Mouse (Mus musculus): ENCODE measurements around the gene Snx30.

Snx30 gene

DNA sequence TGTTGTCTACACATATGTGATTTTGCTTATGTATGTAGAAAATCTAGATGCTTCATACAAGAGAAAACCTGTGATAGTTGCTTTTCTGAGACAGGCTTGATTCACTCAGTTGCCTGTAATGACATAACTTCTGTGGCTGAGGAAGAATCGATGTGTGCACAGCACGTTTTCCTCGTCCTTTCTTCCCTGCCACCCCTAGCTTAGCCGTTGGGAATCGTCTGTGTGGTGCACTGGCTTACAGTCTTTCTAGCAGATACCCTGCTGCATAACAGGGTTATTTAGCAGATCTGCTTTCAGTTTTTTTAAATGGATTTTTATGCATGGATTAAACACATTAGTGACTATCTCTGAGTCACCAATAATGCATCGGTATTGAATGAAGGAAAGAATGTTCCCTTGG lies 70.9 kb downstream of the Snx30 start:
- DNase-seq: no peak

DNA sequence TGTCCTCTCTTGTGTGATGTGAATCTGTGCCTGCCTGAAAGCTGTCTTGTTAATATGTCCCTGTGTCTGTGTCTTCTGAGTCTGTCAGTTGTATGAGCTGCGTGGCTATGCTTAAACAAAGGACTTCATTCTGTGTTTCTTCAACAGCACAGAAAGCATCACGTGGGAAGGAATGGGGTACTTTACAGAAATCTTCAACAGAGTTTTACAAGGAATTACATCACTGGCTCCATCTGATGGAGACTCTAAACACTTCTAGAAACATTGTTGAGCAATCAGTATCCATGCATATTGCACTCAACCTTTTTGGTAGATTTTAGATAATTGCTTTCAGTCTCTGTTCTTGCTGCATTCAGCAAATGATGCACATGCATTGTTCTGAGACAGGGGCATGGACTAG lies 71.4 kb downstream of the Snx30 start:
- DNase-seq: no peak

DNA sequence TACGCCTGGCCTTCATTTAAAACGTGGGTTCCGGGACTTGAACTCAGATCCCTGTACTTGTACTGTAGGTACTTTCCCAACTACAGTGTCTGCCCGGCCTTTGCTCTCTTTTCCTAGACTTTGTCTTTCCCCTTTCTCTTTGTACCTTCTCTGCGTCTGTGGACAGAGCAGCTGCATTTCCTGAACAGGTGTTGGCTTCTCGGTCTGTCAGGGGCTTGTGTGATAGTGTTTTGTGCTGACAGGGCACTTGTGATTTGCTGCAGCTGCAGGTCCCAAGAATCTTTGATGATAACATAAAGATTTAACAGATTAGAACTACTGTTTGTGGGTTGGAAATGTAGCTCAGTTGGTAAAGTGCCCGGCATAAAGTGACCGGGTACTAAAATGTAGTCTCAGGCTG lies 73.0 kb downstream of the Snx30 start:
- DNase-seq: no peak

DNA sequence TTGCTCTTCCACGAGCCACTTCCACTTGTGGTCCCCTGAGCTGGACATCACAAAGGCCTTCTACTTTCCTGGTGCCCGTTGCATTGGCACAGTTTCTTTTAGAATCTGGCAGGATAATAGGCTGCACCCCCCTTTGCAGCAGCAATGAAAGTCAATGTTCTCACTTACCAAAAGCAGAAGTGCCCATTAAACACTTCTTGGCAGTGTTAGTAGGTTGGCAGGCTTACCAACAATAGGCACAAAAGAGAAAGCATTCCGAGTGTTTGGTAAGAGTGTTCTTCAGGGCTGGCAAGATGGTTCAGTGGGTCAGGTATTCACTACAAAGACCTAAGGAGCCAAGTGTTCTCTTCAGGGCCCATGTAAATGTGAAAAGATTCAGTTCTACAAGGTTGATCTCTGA lies 73.8 kb downstream of the Snx30 start:
- DNase-seq: no peak

DNA sequence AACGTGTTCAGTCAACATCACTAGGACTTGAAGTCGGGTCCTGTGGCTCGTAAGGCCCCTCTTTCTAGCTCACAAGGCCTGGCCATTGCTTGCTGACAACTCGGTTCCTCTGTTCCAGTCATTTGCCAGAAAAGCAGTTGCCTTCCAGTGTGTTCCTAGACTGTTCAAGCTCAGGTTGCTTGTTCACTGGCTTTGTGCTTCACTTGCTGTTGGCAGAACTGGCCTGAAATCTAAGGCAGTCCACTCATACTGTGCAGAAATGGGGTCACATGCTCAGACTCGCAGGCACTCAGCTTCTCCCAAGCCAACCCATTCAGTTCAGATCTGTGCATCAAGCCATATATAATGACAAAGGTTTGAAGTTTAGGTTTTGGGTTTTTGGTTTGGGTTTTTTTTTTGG lies 75.1 kb downstream of the Snx30 start:
- no peak for DNase-seq

DNA sequence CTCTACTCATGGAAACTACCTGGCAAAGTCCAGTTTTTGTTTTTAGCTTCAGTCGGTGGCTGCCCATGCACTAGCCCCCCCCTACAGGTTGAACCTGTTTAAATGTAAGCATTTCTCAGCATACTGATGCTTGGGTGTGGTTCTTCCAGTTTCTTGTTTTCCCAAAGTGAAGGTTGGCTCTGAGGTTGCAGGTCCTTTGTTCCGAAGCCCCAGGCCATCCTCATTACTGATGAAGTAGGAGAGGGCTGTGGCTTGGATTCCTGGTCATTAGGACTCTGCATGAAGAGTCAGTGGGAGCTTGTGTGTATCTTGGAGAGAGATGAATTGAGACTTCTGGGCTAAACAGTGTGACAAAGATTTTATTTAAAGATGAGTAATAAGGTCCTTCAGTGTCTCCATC lies 75.6 kb downstream of the Snx30 start:
- DNase-seq: no peak

DNA sequence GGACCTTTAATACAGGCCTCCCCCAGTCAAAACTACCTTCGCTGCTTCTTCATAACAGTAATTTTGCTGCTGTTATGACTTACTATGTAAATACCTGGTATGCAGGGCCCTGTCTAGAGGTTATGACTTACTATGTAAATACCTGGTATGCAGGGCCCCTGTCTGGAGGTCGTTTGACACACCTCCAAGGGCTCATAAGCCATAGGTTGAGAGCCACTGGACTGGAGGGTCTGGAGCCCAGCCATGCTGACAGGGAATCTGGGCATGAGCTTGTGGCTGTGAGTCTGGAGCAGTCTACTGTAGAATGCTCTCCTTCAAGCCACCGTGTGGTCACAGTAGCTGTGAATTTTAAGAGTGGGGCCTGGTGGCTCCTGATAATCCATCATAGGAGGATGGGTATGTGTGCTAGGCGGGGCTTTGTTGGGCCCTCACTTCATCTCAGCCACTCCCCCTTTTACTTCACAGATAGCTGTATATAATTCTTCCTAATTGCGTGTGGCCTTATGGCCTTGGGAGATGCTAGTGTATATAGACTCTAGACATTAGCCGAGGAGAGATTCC lies 78.6 kb downstream of the Snx30 start:
- no peak for DNase-seq

DNA sequence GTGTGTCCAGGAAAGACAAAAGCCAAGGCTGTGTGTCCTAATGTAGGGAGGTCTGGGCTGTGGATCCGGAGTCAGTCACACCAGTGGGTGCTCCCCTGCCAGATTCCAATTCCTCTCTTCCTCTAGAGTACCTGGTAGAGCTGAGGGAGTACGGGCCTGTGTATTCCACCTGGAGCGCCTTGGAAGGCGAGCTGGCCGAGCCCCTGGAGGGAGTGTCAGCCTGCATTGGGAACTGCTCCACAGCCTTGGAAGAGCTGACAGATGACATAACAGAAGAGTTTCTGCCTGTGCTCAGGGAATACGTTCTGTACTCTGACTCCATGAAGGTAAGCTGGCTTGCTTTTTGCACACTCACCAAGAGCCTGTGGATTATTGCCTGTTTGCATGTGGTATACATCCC lies 80.6 kb downstream of the Snx30 start:
- DNase-seq: no peak

DNA sequence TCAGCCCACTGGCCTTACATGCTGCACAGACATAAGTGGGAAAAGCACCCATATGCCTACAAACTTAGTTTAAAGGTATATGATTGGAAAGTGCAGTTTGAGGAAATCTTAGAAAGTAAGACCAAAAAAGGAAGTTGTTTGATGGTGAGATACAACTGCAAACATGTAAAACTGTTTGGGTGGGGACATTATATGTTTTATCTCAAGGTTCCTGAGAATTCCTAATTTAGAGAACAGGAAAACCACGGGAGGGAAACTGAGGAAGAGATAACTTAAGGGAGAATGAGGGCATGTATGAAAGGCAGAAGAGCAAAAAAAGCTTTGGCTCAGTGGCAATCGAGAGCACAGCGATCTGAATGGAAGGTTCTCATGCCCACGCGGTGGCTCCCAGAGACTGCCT lies 81.4 kb downstream of the Snx30 start:
- no peak for DNase-seq

DNA sequence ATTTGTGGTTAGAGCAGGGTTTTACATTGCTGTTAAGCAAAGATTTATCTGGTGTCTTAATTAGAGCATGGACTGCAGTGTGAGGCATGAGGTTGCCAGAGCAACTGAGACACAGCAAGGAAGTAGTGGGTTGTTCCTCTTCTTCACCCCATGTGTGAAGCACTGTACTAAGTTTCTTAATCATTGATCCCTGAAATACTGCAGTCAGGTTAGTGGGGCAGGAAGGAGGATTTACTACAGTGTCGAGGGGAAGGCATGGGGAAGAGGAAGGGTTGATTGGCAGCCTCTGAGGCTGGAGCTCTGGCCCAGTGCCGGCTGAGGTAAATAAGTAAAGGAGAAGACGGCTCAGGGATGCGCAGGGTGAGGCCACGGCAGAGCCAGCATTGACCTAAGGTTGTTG lies 82.4 kb downstream of the Snx30 start:
- DNase-seq: no peak

DNA sequence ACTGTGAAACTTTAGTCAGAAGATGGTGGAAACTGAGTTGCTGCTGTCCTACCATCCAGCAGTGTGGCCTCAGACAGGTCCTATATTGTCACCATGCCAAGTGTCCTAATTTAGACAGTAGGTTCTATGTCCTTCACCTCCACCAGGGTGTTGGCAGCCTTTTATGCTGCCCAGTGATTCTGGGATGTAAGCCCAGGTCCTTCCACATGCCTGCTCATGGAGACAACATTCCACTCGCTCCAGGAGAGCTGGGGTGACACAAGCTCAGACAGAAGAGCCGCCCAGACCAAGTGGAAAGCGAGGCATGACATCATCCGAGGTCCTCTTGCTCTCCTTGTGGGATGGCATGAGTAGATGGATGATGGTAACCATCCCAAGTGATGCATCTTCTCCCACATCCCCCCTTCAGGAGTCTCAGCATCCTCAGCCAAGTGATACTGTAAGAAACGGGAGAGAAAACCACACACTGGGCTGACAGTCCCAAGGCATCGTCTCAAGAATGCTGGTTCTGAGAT lies 84.5 kb downstream of the Snx30 start:
- DNase-seq: no peak

DNA sequence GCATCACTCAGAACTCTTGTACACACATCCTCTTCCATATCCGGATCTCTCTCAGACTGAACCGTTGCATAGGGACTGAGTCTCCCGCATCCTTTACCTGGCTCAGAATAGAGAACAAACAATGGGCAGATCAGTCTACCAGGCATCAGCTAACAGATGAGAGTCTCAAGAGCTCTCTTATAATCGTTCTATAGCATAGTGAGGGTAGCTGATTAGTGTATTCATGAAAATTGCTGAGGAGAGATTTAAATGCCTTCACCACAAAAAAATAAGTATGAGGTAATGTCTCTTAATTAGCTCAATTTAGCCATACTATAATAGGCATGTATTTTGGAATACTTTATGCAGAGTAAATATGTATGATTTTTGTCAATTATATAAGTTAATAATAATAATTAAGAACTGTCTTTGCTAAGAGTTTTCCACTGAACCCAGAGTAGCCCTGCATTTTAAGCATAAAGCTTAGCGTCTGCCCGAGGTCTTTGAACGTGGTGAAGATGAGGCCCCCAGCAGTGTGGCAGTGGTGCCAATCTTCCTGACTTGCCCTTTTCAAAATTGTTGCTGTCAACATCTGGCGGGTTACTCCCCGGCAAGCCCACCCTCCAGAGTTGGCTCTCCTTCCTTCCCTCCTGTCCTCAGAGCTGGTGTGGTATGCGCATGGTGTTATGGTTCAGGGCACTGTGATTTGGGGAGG lies 86.2 kb downstream of the Snx30 start:
- DNase-seq: no peak

DNA sequence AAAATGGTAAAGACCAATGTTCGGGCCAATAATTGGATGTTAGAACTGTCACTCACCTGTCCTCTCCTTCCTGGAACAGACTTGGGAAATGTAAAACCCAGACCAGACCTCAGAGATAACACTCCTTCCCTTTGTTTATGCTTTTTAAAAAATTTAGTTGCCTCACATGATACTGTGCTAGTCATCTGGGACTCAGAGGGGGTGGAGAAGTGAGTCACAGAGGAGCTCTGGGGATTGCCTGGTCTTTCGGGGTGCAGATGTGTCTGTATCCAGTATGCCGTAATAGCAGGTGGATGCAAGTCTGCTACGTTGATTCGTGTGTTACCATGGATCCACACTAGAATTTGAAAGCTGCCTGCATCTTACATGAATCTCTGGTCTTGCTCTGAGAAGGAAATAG lies 87.1 kb downstream of the Snx30 start:
- no peak for DNase-seq

DNA sequence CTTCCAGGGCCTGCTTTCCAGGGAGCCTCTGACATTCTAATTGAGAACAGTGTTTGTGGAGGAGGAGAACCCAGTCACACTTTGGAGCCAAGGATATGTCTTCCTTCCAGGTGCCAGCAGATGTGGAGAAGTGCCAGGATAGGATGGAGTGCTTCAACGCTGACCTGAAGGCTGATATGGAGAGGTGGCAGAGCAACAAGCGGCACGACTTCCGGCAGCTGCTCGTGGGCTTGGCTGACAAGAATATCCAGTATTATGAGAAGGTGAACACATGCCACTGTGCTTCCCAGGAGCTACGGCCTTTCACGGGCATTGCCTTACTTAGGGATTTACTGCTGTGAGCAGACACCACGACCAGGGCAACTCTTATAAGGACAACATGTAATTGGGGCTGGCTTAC lies 88.8 kb downstream of the Snx30 start:
- DNase-seq: no peak

DNA sequence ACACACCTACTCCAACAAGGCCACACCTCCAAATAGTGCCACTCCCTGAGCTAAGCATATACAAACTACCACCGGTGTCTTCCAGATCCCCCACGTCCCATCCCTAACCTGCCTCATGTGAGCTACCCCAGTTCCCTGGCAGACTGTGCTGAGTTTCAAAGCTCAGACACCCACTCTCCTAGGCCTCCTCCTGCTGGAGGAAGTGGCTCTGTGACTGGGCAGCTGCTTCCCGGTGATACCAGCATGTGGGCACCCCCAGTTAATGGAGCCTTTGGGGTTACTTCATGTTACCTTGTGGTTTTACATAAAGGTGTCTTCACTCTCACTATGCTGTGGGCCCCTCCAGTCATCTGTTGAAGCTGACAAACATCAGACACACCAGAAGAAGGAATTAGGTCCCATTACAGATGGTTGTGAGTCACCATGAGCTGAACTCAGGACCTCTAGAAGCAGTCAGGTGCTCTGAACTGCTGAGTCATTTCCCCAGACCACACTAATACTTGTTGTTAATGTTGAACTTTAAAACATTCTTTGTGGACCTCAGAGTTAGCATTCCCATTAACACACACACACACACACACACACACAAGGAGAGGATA lies 89.4 kb downstream of the Snx30 start:
- no peak for DNase-seq

DNA sequence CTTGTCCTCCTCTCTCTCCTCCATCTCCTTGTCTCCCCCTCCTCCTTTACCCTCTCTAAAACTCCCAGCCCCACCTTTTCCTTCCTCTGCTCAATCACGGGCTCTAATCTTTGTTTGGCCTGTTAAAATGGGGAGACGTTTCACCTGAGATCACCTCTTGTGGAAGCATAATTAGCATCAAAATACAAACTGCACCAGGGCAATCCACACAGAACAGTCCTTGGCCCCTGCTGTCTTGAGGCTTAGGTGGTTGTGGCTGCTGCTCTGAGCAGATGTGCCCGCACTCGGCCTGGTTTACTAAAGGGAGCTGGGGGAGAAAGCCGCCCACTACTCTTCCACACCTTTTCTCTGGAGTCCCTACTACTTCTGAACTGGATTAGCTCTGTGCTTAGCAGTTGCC lies 90.4 kb downstream of the Snx30 start:
- DNase-seq: no peak

DNA sequence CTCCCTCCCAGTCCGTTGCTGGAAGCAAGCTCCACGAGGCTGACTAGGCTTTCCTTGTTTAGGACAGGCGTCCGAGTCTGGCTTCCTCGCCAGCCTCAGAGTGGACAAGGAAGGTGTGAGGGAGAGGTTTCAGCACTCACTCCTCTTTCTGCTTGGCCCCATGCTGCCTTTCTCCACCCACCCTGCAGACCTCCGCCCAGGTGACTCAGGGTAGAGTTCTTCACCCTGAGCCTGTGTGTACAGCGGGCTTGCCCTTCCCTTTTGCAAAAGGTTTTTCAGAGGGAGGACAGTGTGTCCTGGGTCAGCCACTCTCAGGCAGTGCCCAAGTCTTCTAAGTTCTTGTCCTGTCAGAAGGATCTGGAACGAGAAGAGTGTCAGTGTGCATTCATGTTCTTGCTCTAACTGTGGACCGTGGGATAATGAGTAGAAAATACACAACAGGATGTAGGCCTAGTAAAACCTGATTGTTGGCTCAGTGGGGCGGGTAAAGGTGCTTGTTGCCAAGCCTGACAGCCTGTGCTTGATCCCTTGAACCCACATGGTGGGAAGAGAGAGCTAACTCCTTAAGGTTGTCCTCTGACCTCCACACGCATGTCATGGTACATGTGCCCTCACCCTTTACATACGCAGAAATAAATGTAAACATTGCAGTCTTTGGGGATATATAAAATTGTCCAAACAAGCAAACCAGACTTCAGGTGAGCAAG lies 92.3 kb downstream of the Snx30 start:
- no peak for DNase-seq

DNA sequence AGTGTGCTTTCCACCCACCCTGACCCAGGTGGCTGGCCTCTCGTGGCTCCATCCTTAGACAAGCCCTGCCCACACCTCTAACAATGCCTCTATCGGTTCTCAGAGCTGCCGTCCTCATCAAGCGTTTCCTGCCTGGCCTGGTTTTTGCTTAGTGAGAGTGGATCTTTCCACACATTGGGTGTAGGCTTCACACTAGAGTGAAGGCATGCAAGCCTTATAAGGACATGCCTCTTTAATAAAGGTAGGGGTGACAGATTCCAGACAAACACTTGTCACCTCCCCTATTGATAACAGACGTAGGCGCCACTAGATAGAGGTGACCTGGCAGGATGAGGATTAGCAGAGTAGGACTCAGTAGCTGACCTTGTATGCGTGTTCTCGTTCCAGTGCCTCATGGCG lies 92.9 kb downstream of the Snx30 start:
- DNase-seq: no peak

DNA sequence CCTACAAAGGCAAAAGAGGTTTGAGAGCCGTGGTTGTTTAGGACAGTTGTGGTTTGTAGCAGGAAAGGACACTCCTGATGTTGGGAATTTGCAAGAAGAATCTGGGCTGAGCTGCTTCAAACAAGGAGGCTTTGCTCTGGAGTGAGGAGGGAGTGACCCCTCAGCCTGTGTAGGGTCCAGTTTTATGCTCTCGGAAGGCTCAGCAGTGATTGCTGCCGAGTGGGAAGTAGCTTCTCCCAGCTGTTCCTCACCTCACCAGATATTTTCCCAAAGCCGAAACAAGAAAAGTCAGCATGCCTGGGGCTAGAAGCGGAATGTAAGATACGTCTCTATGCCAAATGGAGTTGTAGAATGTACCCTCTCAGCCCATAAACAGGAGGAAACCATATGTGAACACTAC lies 96.2 kb downstream of the Snx30 start:
- no peak for DNase-seq

DNA sequence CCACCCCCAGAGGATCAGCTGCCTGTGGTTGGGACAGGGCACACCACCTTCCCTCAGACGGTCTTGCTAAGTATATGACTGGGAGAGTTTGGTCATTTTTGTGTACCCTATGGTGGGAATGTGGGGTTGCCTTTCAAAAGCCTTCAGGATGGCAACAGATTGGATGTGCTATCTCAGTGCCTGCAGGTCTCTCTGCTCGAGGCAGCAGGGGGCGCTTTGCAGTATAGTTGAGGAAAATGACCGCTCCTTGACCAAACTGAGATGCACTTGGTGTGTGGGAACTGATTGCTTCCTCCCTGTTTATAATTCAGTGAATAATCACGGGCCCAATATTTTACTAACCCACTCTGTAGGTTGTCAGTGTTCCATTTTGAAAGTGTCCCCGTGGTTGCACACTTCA lies 96.9 kb downstream of the Snx30 start:
- no peak for DNase-seq

DNA sequence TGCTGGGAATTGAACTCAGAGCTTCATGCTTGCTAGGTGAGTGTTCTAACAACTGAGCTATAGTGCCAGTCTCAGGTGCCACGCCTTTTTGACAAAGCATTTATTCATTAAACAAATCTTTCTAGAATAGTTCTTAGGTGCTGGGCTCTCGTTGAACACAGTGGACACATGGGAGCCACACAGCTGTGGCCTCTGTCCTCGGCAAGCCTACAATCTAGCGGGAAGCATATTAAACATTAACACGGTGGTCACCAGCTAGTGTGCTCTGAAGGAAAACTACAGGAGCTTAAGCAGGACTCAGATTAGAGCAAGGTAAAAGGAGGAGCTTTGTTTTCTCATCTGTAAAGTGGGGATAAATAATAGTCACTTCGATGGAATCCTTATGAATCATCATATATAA lies 101.5 kb downstream of the Snx30 start:
- no peak for DNase-seq

DNA sequence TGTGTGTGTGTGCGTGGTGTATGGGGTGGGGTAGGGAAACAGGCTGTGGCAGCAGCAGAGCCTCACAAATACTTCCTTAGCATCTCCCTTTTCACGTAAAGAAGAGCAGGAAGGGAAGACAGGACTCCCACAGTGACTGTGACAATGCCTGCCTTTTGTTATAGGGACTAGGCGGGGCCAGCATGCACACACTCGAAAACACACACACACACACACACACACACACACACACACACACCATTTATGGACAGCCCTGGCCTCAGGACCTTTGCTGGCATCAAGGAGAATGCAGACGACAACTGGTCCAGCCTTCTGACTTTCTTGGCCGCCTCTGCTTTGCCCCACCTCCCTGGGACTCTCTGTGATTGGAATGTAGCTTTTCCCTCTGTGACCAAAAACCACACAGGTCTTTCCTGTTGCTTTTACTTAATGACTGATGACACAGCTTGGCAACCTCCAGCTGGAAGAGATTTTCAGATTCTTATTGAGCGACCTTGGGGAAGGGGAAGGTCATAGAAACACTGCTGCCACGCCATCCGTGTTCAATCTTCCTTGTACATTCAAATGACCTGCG lies 102.1 kb downstream of the Snx30 start:
- no peak for DNase-seq

DNA sequence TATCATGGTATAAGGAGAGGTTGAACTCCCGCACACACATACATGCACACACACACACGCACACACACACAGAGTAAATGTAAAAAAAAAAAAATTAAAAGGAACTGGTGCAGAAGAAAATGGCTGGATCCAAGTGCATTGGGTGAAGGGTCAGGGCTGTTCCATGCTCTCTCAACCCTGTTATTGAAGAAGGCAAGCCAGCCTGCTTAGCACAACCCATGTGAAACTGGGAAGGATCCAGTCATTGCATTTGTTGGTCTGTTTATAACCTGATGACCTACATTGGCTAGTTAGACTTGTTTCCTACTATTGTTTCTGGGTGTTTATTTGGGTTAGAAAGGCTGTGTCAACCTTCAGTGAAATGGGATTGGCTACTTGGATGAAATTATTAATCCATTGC lies 103.1 kb downstream of the Snx30 start:
- no peak for DNase-seq
